Mouse (Mus musculus) embryonic stem cell, embryonic (primary cell): ENCODE data around the gene Mllt6.

Experiments used
- CTCF ChIA-PET, 4 experiments: fragments of 300-600 bp in 2 of 4; fragments of 350-600 bp in 2 of 4; sonication (Branson Sonifier 250); formaldehyde crosslinking; loops; one replicate each; lab custom pipeline; 2022; ENCODE audit warnings: inconsistent platforms in 2 of 4; lab: Charles Lee
- POLR2A ChIA-PET, 4 experiments: fragments of 300-600 bp in 2 of 4; fragments of 350-600 bp in 2 of 4; sonication (Branson Sonifier 250); formaldehyde crosslinking; loops; one replicate each; lab custom pipeline; 2022; ENCODE audit warnings: antibody characterized with exemption in 4 of 4, inconsistent platforms in 1 of 4; lab: Charles Lee

Gene Mllt6

GRCm38 (mm10) chr11:97658751-97659266, 4.4 kb upstream of the Mllt6 start:
- ChIA-PET POLR2A (interaction anchor here (0.5 to 29.4 kb wide), 60 partner anchors 2 to 699 kb away, joined by 3 to 970 read pairs (median 5); partner anchors contain the start of genes Psmb3 (in 4 of the 4), Cisd3 (in 3 of the 4), Epop (in 3 of the 4) and Pcgf2 (in 3 of the 4)), CTCF (interaction anchor here (0.5 to 4.0 kb wide), 18 partner anchors 9 to 345 kb away, joined by 3 to 31 read pairs (median 4); partner anchors contain the start of gene Epop (in 1 of the 4))

DNA sequence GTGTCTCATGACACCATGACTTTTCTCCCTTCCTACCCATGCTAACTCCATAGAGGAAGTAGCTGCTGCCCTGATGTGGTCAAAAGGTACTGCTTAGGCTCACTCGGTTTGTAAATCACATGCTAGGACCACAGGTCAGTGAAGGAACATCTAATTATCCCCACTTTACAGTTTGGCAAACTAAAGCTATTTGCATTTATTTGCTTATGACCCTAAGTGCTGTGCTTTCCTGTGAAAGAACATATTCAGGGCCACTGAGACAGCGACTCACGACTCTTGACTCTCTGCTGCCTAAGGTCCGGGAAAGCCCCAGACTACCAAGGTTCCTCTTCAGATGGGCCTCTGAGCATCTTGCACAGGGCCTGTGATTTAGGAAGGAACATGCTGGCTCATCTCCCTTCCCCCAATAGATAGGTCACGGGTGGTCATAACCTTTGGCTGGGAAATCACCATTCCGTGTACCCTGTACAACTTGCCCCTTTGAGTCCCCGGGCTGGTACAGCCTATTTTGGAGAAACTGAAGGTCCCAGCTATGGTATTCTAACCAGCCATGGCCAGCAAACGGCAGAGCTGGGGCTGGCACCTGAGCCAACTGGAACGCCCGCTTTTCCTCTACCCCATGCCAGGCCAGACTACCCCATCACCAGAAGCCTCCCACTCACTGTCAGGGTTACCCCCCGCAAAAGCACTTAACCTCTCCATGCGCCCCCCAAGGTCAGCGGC, 3.8 kb upstream of the Mllt6 start:
- CTCF ChIA-PET = interaction anchor here in 3 of 4 experiments (0.5 to 4.0 kb wide), 9 partner anchors 12 to 170 kb away, joined by 3 to 31 read pairs (median 4); partner anchors contain the start of gene Epop (in 1 of the 3)
- POLR2A ChIA-PET = interaction anchor here (0.6 to 29.4 kb wide), 44 partner anchors 1 to 699 kb away, joined by 3 to 970 read pairs (median 6); partner anchors contain the start of genes Cisd3 (in 3 of the 4), Psmb3 (in 3 of the 4), Epop (in 2 of the 4) and Mllt6 (in 2 of the 4)

DNA sequence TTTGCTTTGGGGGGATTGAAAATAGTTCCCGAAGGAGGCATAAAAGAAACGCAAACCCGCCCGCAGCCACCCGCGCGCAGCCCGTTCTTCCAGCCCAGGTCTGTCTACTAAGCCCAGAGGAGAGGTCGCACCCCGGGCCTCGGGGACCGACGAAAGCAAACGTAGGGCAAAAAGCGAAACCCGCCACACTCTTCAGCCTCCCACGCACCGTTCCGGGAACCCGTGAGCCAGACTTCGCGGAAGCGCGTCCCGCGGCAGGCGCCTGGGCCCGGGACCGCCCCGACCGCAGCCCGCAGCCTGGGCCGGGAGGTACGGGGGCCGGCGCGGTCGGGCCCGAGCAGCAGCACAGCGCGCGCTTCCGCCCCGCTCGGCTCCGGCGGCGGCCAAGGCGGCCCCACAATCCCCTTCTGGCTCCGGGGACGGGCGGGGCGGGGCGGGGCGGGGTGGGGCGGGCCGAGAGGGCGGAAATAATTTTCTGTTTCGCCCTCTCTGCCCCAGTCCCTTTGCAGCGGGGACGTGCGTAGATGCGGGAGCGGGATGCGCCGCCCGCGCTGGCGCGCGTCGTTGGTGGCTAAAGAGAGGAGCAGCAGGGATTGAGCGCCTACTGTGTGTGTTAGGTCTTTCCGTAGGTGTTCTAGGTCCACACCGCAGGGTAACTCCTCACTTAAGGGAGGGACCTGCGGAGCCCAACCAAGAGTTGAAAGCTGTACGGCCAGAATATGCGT, 3.1 kb upstream of the Mllt6 start:
- ChIA-PET CTCF (interaction anchor here in 1 of 4 experiments (1.7 to 2.9 kb wide), 2 partner anchors 11 to 15 kb away, joined by 4 to 22 read pairs; no protein-coding TSS in a partner anchor), POLR2A (interaction anchor here (0.5 to 29.4 kb wide), 31 partner anchors 1 to 384 kb away, joined by 3 to 970 read pairs (median 11); partner anchors contain the start of genes Epop (in 3 of the 4), Psmb3 (in 3 of the 4), Mllt6 (in 2 of the 4) and Pcgf2 (in 2 of the 4))

- ChIA-PET POLR2A (interaction anchor here (0.5 to 29.4 kb wide), 40 partner anchors 0 to 405 kb away, joined by 3 to 970 read pairs (median 6); partner anchors contain the start of genes Epop (in 3 of the 4), Psmb3 (in 3 of the 4), Cisd3 (in 2 of the 4) and Mllt6 (in 2 of the 4)), CTCF (interaction anchor here in 3 of 4 experiments (0.6 to 2.9 kb wide), 4 partner anchors 9 to 73 kb away, joined by 3 to 22 read pairs (median 3); no protein-coding TSS in a partner anchor)
Observed at GRCm38 (mm10) chr11:97660734-97661647, 2.2 kb upstream of the Mllt6 start.

GRCm38 (mm10) chr11:97661648-97662133, 1.5 kb upstream of the Mllt6 start:
- POLR2A ChIA-PET = interaction anchor here (0.6 to 29.4 kb wide), 59 partner anchors 1 to 489 kb away, joined by 3 to 970 read pairs (median 6); partner anchors contain the start of genes Fbxo47 (in 3 of the 4), Pcgf2 (in 3 of the 4), Psmb3 (in 3 of the 4) and Cisd3 (in 2 of the 4)
- CTCF ChIA-PET = interaction anchor here in 3 of 4 experiments (0.6 to 12.1 kb wide), 7 partner anchors 8 to 37 kb away, joined by 3 to 138 read pairs (median 5); no protein-coding TSS in a partner anchor

GRCm38 (mm10) chr11:97662207-97662892, 864 bp upstream of the Mllt6 start:
- CTCF ChIA-PET = interaction anchor here (0.6 to 12.1 kb wide), 13 partner anchors 9 to 524 kb away, joined by 3 to 138 read pairs (median 4); no protein-coding TSS in a partner anchor

GRCm38 (mm10) chr11:97663528-97664338, 519 bp downstream of the Mllt6 start:
- CTCF ChIA-PET = interaction anchor here (0.5 to 12.1 kb wide), 11 partner anchors 12 to 1091 kb away, joined by 3 to 174 read pairs (median 6); no protein-coding TSS in a partner anchor

More at GRCm38 (mm10) chr11:97662207-97662892, 864 bp upstream of the Mllt6 start:
- POLR2A ChIA-PET = interaction anchor here (0.5 to 29.4 kb wide), 87 partner anchors 2 to 838 kb away, joined by 3 to 970 read pairs (median 4); partner anchors contain the start of genes Cisd3 (in 3 of the 4), Fbxo47 (in 3 of the 4), Pcgf2 (in 3 of the 4) and Psmb3 (in 3 of the 4)

GRCm38 (mm10) chr11:97664339-97664665, 1.1 kb downstream of the Mllt6 start:
- POLR2A ChIA-PET = interaction anchor here (0.6 to 29.4 kb wide), 37 partner anchors 4 to 689 kb away, joined by 3 to 970 read pairs (median 6); partner anchors contain the start of genes Epop (in 3 of the 4), Mllt6 (in 2 of the 4), Pcgf2 (in 2 of the 4) and Psmb3 (in 2 of the 4)
- CTCF ChIA-PET = interaction anchor here (0.7 to 12.1 kb wide), 9 partner anchors 7 to 263 kb away, joined by 3 to 174 read pairs (median 13); no protein-coding TSS in a partner anchor

More at GRCm38 (mm10) chr11:97663528-97664338, 519 bp downstream of the Mllt6 start:
- POLR2A ChIA-PET = interaction anchor here (0.5 to 29.4 kb wide), 65 partner anchors 3 to 1358 kb away, joined by 3 to 970 read pairs (median 4); partner anchors contain the start of genes Epop (in 3 of the 4), Pcgf2 (in 3 of the 4), Mllt6 (in 2 of the 4) and Psmb3 (in 2 of the 4)

DNA sequence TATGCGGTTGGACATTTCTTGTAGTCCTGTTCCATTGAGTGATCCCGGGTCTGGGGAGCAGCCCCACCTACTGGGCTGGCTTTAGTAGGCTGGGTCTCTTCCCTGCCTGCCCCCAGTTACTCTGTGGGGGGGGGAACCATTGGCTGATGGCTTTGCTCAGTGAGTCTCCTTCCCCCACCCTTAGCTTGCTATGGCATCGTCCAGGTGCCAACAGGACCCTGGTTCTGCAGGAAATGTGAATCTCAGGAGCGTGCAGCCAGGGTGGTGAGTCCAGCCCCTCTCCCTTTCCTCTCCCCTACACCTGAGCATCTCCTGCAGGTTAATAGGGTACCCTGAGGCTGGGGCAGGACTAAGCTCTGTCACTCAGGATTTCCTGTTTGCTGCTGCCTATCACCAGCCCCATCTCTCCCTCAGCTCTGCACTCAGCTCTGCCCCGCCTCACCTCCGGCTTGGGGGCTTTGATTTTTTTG, 1.6 kb downstream of the Mllt6 start:
- CTCF ChIA-PET = interaction anchor here (0.6 to 12.1 kb wide), 16 partner anchors 8 to 861 kb away, joined by 3 to 174 read pairs (median 9); no protein-coding TSS in a partner anchor
- POLR2A ChIA-PET = interaction anchor here (0.6 to 29.4 kb wide), 42 partner anchors 4 to 307 kb away, joined by 3 to 970 read pairs (median 6); partner anchors contain the start of genes Epop (in 2 of the 4), Mllt6 (in 2 of the 4), Pcgf2 (in 2 of the 4) and Psmb3 (in 2 of the 4)

DNA sequence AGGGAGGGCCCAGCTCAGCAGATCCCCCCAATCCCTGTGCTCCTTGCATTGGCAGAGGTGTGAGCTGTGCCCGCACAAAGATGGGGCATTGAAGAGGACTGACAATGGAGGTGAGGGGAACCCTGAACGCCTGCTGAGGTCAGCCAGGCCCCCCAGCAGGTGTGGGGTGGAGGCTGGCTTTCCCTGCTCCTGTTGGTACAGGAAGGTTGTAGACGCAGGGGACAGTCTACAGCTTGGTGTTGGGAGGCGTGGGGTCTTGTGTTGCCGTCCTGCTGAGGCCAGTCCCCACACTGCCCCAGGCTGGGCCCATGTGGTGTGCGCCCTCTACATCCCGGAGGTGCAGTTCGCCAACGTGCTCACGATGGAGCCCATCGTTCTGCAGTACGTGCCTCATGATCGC, 2.2 kb downstream of the Mllt6 start:
- ChIA-PET POLR2A (interaction anchor here (0.7 to 29.4 kb wide), 39 partner anchors 5 to 117 kb away, joined by 3 to 970 read pairs (median 8); partner anchors contain the start of genes Epop (in 2 of the 4), Mllt6 (in 2 of the 4), Pcgf2 (in 2 of the 4) and Psmb3 (in 2 of the 4)), CTCF (interaction anchor here (0.6 to 12.1 kb wide), 20 partner anchors 8 to 861 kb away, joined by 3 to 174 read pairs (median 5); no protein-coding TSS in a partner anchor)

- ChIA-PET POLR2A (interaction anchor here (0.6 to 29.4 kb wide), 32 partner anchors 5 to 580 kb away, joined by 3 to 970 read pairs (median 10); partner anchors contain the start of genes Epop (in 3 of the 4), Psmb3 (in 3 of the 4), Mllt6 (in 2 of the 4) and Pcgf2 (in 2 of the 4)), CTCF (interaction anchor here (0.5 to 12.1 kb wide), 38 partner anchors 9 to 1807 kb away, joined by 3 to 174 read pairs (median 4); partner anchors contain the start of gene Cwc25 (in 1 of the 4))
Observed at GRCm38 (mm10) chr11:97666221-97666620, 3.0 kb downstream of the Mllt6 start.

DNA sequence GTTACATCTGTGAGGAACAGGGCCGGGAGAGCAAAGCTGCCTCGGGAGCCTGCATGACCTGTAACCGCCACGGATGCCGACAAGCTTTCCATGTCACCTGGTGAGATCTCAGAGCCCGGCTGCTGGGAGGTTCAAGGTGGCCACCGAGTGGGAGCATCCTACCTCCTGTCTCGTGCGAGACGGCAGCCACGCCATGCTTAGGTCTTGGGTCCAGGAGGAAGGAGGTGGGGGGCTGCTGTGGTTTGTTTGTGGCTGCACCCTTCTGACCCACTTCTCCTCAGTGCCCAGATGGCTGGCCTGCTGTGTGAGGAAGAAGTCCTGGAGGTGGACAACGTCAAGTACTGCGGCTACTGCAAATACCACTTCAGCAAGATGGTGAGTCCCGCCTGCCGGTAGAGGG, 3.6 kb downstream of the Mllt6 start:
- POLR2A ChIA-PET = interaction anchor here (0.7 to 29.4 kb wide), 29 partner anchors 5 to 581 kb away, joined by 3 to 970 read pairs (median 18); partner anchors contain the start of genes Epop (in 3 of the 4), Psmb3 (in 3 of the 4), Cisd3 (in 2 of the 4) and Mllt6 (in 2 of the 4)
- CTCF ChIA-PET = interaction anchor here (0.5 to 12.1 kb wide), 20 partner anchors 10 to 153 kb away, joined by 3 to 174 read pairs (median 4); no protein-coding TSS in a partner anchor

- ChIA-PET CTCF (interaction anchor here (0.6 to 12.1 kb wide), 16 partner anchors 9 to 325 kb away, joined by 3 to 174 read pairs (median 4); no protein-coding TSS in a partner anchor), POLR2A (interaction anchor here (0.6 to 29.4 kb wide), 29 partner anchors 3 to 131 kb away, joined by 3 to 970 read pairs (median 15); partner anchors contain the start of genes Cisd3 (in 2 of the 4), Mllt6 (in 2 of the 4), Pcgf2 (in 2 of the 4) and Psmb3 (in 2 of the 4))
Observed at GRCm38 (mm10) chr11:97668160-97668559, 4.9 kb downstream of the Mllt6 start.
